ENCODE assay signal across 1 mouse cellular context in genomic region chr10:128298243-128298642, GRCm38 (mm10).
TF ChIP-seq lines count a peak whose summit lies in the region.

No protein-coding gene starts in this region.

TF ChIP-seq in CH12.LX, 34 proteins besides CTCF, POLR2A, EP300 and RAD21 (continued from another document):
- 0 out of 2 replicates have a peak, but pooled peaks have one; percentile 37 for TF ChIP-seq MAX (IDR thresholded peaks at IDR 0.05; ENCODE audit: low read length)
- 0 out of 2 replicates have a peak, but pooled peaks have one; percentile 27 for TF ChIP-seq RCOR1 (conservative IDR thresholded peaks at IDR 0.05; ENCODE audit: low read depth, low read length)
